Comparison of ENCODE assay signal across 9 mouse cellular contexts in genomic region chr4:120650208-120650592, GRCm38 (mm10). TPM values are rescaled to one million over a fixed set of nuclear protein-coding genes. Genes with fewer than 3 reads are reported as not detected.
DNase-seq lines count a peak whose midpoint lies in the region; ATAC-seq lines count a peak whose summit lies in the region.
"Had no signal": no experiment of that assay in that cellular context is flagged by ENCODE, and none has a peak within 500 bp of the region (broad histone marks: within the 10 kb centered on the region; RNA-seq: fewer than 3 reads in every experiment).

No protein-coding gene starts in this region.

- no peaks in the 10 kb centered on the region for H3K36me3 ChIP-seq in kidney, embryonic 14.5 days (ENCODE audit: control insufficient read depth, insufficient read depth, low read length)
- H3K36me3 ChIP-seq in embryonic facial prominence, embryonic 11.5 days (replicated peaks; ENCODE audit: control insufficient read depth, insufficient read depth, low read depth, low read length), result no peaks in the 10 kb centered on the region
- H3K36me3 ChIP-seq in hindbrain, embryonic 14.5 days (replicated peaks; ENCODE audit: control insufficient read depth, insufficient read depth), result no peaks in the 10 kb centered on the region
- H3K36me3 ChIP-seq in midbrain, embryonic 14.5 days (ENCODE audit: control insufficient read depth, insufficient read depth, low read length), result no peaks in the 10 kb centered on the region

- ATAC-seq in kidney, embryonic 14.5 days (ENCODE audit: low FRiP score, low TSS enrichment), result no peak
- ATAC-seq in embryonic facial prominence, embryonic 11.5 days (replicated peaks; ENCODE audit: insufficient number of reproducible peaks, low FRiP score, low TSS enrichment, low read depth), result no peak
- ATAC-seq in hindbrain, embryonic 14.5 days (ENCODE audit: low FRiP score), result peak; percentile 22; the same call in 1 of the 2 replicates
- ATAC-seq in midbrain, embryonic 14.5 days (ENCODE audit: low FRiP score, low TSS enrichment), result no peak

- H3K9me3 ChIP-seq in kidney, embryonic 14.5 days (ENCODE audit: control insufficient read depth, low read length), result 0 out of 2 replicates have a peak, but pooled peaks cover 3% of the 10 kb centered on the region
- no peaks in the 10 kb centered on the region for H3K9me3 ChIP-seq in embryonic facial prominence, embryonic 11.5 days (replicated peaks; ENCODE audit: control insufficient read depth, low read length)
- no peaks in the 10 kb centered on the region for H3K9me3 ChIP-seq in hindbrain, embryonic 14.5 days (ENCODE audit: control insufficient read depth, low read length)
- no peaks in the 10 kb centered on the region for H3K9me3 ChIP-seq in midbrain, embryonic 14.5 days (ENCODE audit: control insufficient read depth, low read length)

- no peak overlapping the region for H3K9ac ChIP-seq in kidney, embryonic 14.5 days (ENCODE audit: low read depth, low read length)
- H3K9ac ChIP-seq in embryonic facial prominence, embryonic 11.5 days (replicated peaks; ENCODE audit: low read length), result 0 out of 2 replicates have a peak overlapping the region, but pooled peaks have one; percentile 39
- peak overlapping the region; percentile 73 for H3K9ac ChIP-seq in hindbrain, embryonic 14.5 days
- peak overlapping the region; percentile 63; the same call in 1 of the 2 replicates for H3K9ac ChIP-seq in midbrain, embryonic 14.5 days (replicated peaks; ENCODE audit: low read length)

- H3K4me3 ChIP-seq in kidney, embryonic 14.5 days (ENCODE audit: low read length), result peak overlapping the region; percentile 36
- H3K4me3 ChIP-seq in embryonic facial prominence, embryonic 11.5 days (ENCODE audit: low read depth, low read length), result peak overlapping the region; percentile 44
- H3K4me3 ChIP-seq in hindbrain, embryonic 14.5 days (replicated peaks; ENCODE audit: low read length), result peak overlapping the region; percentile 50
- H3K4me3 ChIP-seq in midbrain, embryonic 14.5 days (replicated peaks; ENCODE audit: low read depth, low read length), result peak overlapping the region; percentile 50

- H3K27me3 ChIP-seq in kidney, embryonic 14.5 days (ENCODE audit: control insufficient read depth, insufficient read depth, low read length), result peaks cover 23% of the 10 kb centered on the region
- H3K27me3 ChIP-seq in embryonic facial prominence, embryonic 11.5 days (ENCODE audit: control insufficient read depth, insufficient read depth, low read length), result peaks cover 24% of the 10 kb centered on the region
- peaks cover 4% of the 10 kb centered on the region; the same call in 1 of the 2 replicates for H3K27me3 ChIP-seq in hindbrain, embryonic 14.5 days (ENCODE audit: control insufficient read depth, insufficient read depth, low read length)
- H3K27me3 ChIP-seq in midbrain, embryonic 14.5 days (ENCODE audit: control insufficient read depth, insufficient read depth, low read length), result peaks cover 9% of the 10 kb centered on the region; the same call in 1 of the 2 replicates

- no peaks in the 10 kb centered on the region for H3K4me1 ChIP-seq in kidney, embryonic 14.5 days (ENCODE audit: control insufficient read depth, insufficient read depth, low read length)
- H3K4me1 ChIP-seq in embryonic facial prominence, embryonic 11.5 days (ENCODE audit: control insufficient read depth, insufficient read depth, low read length), result peaks cover 4% of the 10 kb centered on the region; the same call in 1 of the 2 replicates
- no peaks in the 10 kb centered on the region for H3K4me1 ChIP-seq in hindbrain, embryonic 14.5 days (replicated peaks; ENCODE audit: control insufficient read depth, insufficient read depth, low read length)
- H3K4me1 ChIP-seq in midbrain, embryonic 14.5 days (ENCODE audit: control insufficient read depth, insufficient read depth, low read length), result 0 out of 2 replicates have a peak, but pooled peaks cover 4% of the 10 kb centered on the region

- H3K4me2 ChIP-seq in kidney, embryonic 14.5 days (replicated peaks; ENCODE audit: low read depth, low read length), result peak overlapping the region; percentile 73
- H3K4me2 ChIP-seq in embryonic facial prominence, embryonic 11.5 days (ENCODE audit: low read depth, low read length), result peak overlapping the region; percentile 89
- H3K4me2 ChIP-seq in hindbrain, embryonic 14.5 days (replicated peaks), result peak overlapping the region; percentile 91
- H3K4me2 ChIP-seq in midbrain, embryonic 14.5 days (ENCODE audit: low read length), result peak overlapping the region; percentile 96

- H3K27ac ChIP-seq in kidney, embryonic 14.5 days (ENCODE audit: low read depth, low read length), result no peak overlapping the region
- H3K27ac ChIP-seq in embryonic facial prominence, embryonic 11.5 days (replicated peaks; ENCODE audit: low read depth, low read length), result no peak overlapping the region
- no peak overlapping the region for H3K27ac ChIP-seq in hindbrain, embryonic 14.5 days
- no peak overlapping the region for H3K27ac ChIP-seq in midbrain, embryonic 14.5 days (replicated peaks; ENCODE audit: low read depth, low read length)
- H3K27ac ChIP-seq: macrophage had no signal

- DNase-seq in kidney, adult 11 months, result no peak
- DNase-seq in embryonic facial prominence, embryonic 11.5 days (ENCODE audit: low spot score), result no peak
- peak; percentile 42 for DNase-seq in hindbrain, embryonic 14.5 days (ENCODE audit: low spot score)
- peak; percentile 8 for DNase-seq in midbrain, embryonic 14.5 days
- DNase-seq in right cerebral cortex, adult 2 months (ENCODE audit: low spot score in 2 of 2), result no peak
- DNase-seq in adrenal gland, postnatal 36 days, result no peak
- no peak for DNase-seq in left cerebral cortex, adult 9 months (ENCODE audit: low spot score in 2 of 2)

- WGBS in kidney, embryonic 14.5 days, result 21% methylated on average over 7 of the region's 7 CpGs
- 28% methylated on average over 7 of the region's 7 CpGs for whole genome bisulfite sequencing in embryonic facial prominence, embryonic 11.5 days
- WGBS in hindbrain, embryonic 14.5 days, result 25% methylated on average over 7 of the region's 7 CpGs
- WGBS in midbrain, embryonic 14.5 days, result 24% methylated on average over 7 of the region's 7 CpGs

RNA-seq across cellular contexts. Expression of gene Cited4, which starts 16.2 kb away (rescaled TPM):
- polyA plus RNA-seq in kidney, embryonic 14.5 days (2014; fragmentation: Nextera tagmentation; extraction: Ambion mirVana), result 9.3 and 11.0 TPM in 2 replicates
- 7.1 and 7.6 TPM in 2 replicates for polyA plus RNA-seq in embryonic facial prominence, embryonic 11.5 days (2014; fragmentation: Nextera tagmentation; extraction: Ambion mirVana)
- polyA plus RNA-seq in hindbrain, embryonic 14.5 days (2014; fragmentation: Nextera tagmentation; extraction: Ambion mirVana), result 0.72 and 1.9 TPM in 2 replicates
- polyA plus RNA-seq in midbrain, embryonic 14.5 days (2014; fragmentation: Nextera tagmentation; extraction: Ambion mirVana), result 1.2 TPM in 2 replicates
- total RNA-seq in adrenal gland, postnatal 36 days (2021), result 10 to 100 TPM in 1 of 2 experiments, 1 to 10 TPM in 1; 6.0 to 56.0 TPM
- polyA plus RNA-seq: macrophage had no signal

Comparison
In these comparisons a context has a peak if more than half of its experiments do, and no peak if none do; other contexts are left out.
1. DNase-seq: peak in hindbrain, embryonic 14.5 days (single experiment) and midbrain, embryonic 14.5 days (single experiment); none in kidney, adult 11 months (single experiment), embryonic facial prominence, embryonic 11.5 days (single experiment), right cerebral cortex, adult 2 months (0 of 2), adrenal gland, postnatal 36 days (0 of 2) and left cerebral cortex, adult 9 months (0 of 2).
2. Peak in every context shown above with its lines, with median percentiles within 50 percentile points of each other: H3K4me2 ChIP-seq and H3K4me3 ChIP-seq.